Mouse (Mus musculus) c-Kit-positive CD71-positive TER-119-negative erythroid progenitor cells, embryonic 14.5 days (primary cell): ENCODE data around the gene Hist1h3b.
"Not testable (repeated sequence)": the region's sequence is repeated elsewhere in the genome, so short reads cannot be mapped to it uniquely, and the experiment has no call there.

Experiments
- DNase-seq: peaks from one replicate; pipeline ENCODE4 v3.0.0-alpha.2; 2013; ENCODE audit warnings: low read depth

Gene Hist1h3b

GRCm38 (mm10) chr13:23755000-23755399 is 2.9 kb downstream of the Hist1h3b start:
- DNase-seq, result no peak

- DNase-seq, result peak; percentile 95
These were observed 4.7 kb downstream of the Hist1h3b start, which contains the start of gene Hist1h4b for GRCm38 (mm10) chr13:23756790-23757189. TSS of gene Hist1h4b (plus strand) at chr13:23757013.

GRCm38 (mm10) chr13:23757211-23757773 is 5.2 kb downstream of the Hist1h3b start:
- DNase-seq, result no peak

- DNase-seq, result no peak
These were observed 5.9 kb downstream of the Hist1h3b start for GRCm38 (mm10) chr13:23757921-23758320.

- DNase-seq, result no peak
These were observed 7.2 kb downstream of the Hist1h3b start for GRCm38 (mm10) chr13:23759251-23759771.

- DNase-seq, result no peak
These were observed 7.8 kb downstream of the Hist1h3b start for GRCm38 (mm10) chr13:23759916-23760239.

GRCm38 (mm10) chr13:23760240-23760971 is 8.3 kb downstream of the Hist1h3b start:
- no peak for DNase-seq

- DNase-seq, result peak; percentile 99
These were observed 9.2 kb downstream of the Hist1h3b start, which contains the start of gene Hist1h4a for GRCm38 (mm10) chr13:23760972-23761864. TSS of gene Hist1h4a (minus strand) at chr13:23761230.

GRCm38 (mm10) chr13:23761871-23762821 is 10.1 kb downstream of the Hist1h3b start, which contains the start of gene Hist1h3a:
TSS of gene Hist1h3a (minus strand) at chr13:23762386.
- peak; percentile 84 for DNase-seq

- DNase-seq, result no peak
These were observed 11.1 kb downstream of the Hist1h3b start for GRCm38 (mm10) chr13:23763242-23763585.

GRCm38 (mm10) chr13:23763586-23764323 is 11.7 kb downstream of the Hist1h3b start, which contains the start of gene Hist1h1a:
TSS of gene Hist1h1a (plus strand) at chr13:23763666.
- peak; percentile 86 for DNase-seq

- DNase-seq, result no peak
These were observed 12.5 kb downstream of the Hist1h3b start for GRCm38 (mm10) chr13:23764324-23765171.

- no peak for DNase-seq
These were observed 13.1 kb downstream of the Hist1h3b start for GRCm38 (mm10) chr13:23765172-23765513.

- DNase-seq, result no peak
These were observed 14.7 kb downstream of the Hist1h3b start for GRCm38 (mm10) chr13:23766772-23767171.

GRCm38 (mm10) chr13:23768834-23769397 is 16.8 kb downstream of the Hist1h3b start:
- DNase-seq, result no peak

GRCm38 (mm10) chr13:23769613-23770012 is 17.5 kb downstream of the Hist1h3b start, which contains the start of gene Trim38:
TSS of gene Trim38 (plus strand) at chr13:23769913.
- not testable (repeated sequence) for DNase-seq

GRCm38 (mm10) chr13:23772561-23773313 is 20.7 kb downstream of the Hist1h3b start:
- DNase-seq, result no peak

GRCm38 (mm10) chr13:23778339-23778738 is 26.3 kb downstream of the Hist1h3b start:
- DNase-seq, result no peak
